Mouse (Mus musculus) megakaryocyte-erythroid progenitor cell, adult 5-6 weeks (primary cell): ENCODE results near the gene Tmem102. TPM values are rescaled to one million over a fixed set of nuclear protein-coding genes. Genes with fewer than 3 reads are reported as not detected.

Source experiments
- ATAC-seq: replicated peaks from 2 replicates; pipeline ENCODE4 v1.8.0; 2016; ENCODE audit warnings: mild to moderate bottlenecking, inconsistent platforms; ENCODE audit not compliant: severe bottlenecking, poor library complexity, low FRiP score, low TSS enrichment
- total RNA-seq, 2 experiments: library from RNA; stranded (forward) in 1 of 2; stranded (reverse) in 1 of 2; fragments of 200-1000, 215-1000 nt in 1 of 2; fragments of >200 nt in 1 of 2; fragmentation: Nextera tagmentation in 1 of 2; gene quantifications; 2 replicates each; pipeline ENCODE4 v1.2.3; 2014 to 2017

Gene Tmem102
- total RNA-seq, 2 experiments from 2014 or later: not detected

- ATAC-seq: no peak
Measured at GRCm38 (mm10) chr11:69763551-69763950, 41.9 kb downstream of the Tmem102 start.

- ATAC-seq: no peak
Measured at GRCm38 (mm10) chr11:69761868-69762267, 43.6 kb downstream of the Tmem102 start, which contains the start of gene Slc35g3. TSS of gene Slc35g3 (minus strand) at chr11:69761968.

- no peak for ATAC-seq
Measured at GRCm38 (mm10) chr11:69760901-69761200, 44.6 kb downstream of the Tmem102 start.

- ATAC-seq: no peak
Measured at GRCm38 (mm10) chr11:69760160-69760900, 45.1 kb downstream of the Tmem102 start.

- ATAC-seq: peak; percentile 68
Measured at GRCm38 (mm10) chr11:69758971-69759721, 46.3 kb downstream of the Tmem102 start.

- peak; percentile 77 for ATAC-seq
Measured at GRCm38 (mm10) chr11:69758478-69758970, 46.9 kb downstream of the Tmem102 start, which contains the start of gene Polr2a. TSS of gene Polr2a (minus strand) at chr11:69758637.

GRCm38 (mm10) chr11:69758090-69758456, 47.4 kb downstream of the Tmem102 start:
- peak; percentile 60 for ATAC-seq

GRCm38 (mm10) chr11:69757303-69758089, 47.9 kb downstream of the Tmem102 start:
- ATAC-seq: 0 out of 2 replicates have a peak, but pooled peaks have one; percentile 0

- no peak for ATAC-seq
Measured at GRCm38 (mm10) chr11:69754701-69755100, 50.7 kb downstream of the Tmem102 start.

GRCm38 (mm10) chr11:69754233-69754632, 51.2 kb downstream of the Tmem102 start:
- ATAC-seq: no peak

Other genes with a start within 250 kb of the Tmem102 start
Only the 30 nearest of the 45 such genes appear.
- 0.45 TPM in 1 of 2 replicates, not detected in the other for gene Sox15, start 150.3 kb downstream of the Tmem102 start, total RNA-seq (2014; fragmentation: Nextera tagmentation)
- not detected in 2 replicates for gene Sox15, start 150.3 kb downstream of the Tmem102 start, total RNA-seq (2017)
- gene Mpdu1, start 143.0 kb downstream of the Tmem102 start, total RNA-seq (2014; fragmentation: Nextera tagmentation): 47.6 and 58.3 TPM in 2 replicates
- 40.6 and 41.1 TPM in 2 replicates for gene Mpdu1, start 143.0 kb downstream of the Tmem102 start, total RNA-seq (2017)
- gene Cd68, start 139.5 kb downstream of the Tmem102 start, total RNA-seq (2014; fragmentation: Nextera tagmentation): 5.1 and 6.3 TPM in 2 replicates
- 3.4 and 6.5 TPM in 2 replicates for gene Cd68, start 139.5 kb downstream of the Tmem102 start, total RNA-seq (2017)
- 918 and 983 TPM in 2 replicates for gene Eif4a1, start 133.2 kb downstream of the Tmem102 start, total RNA-seq (2014; fragmentation: Nextera tagmentation)
- gene Eif4a1, start 133.2 kb downstream of the Tmem102 start, total RNA-seq (2017): 973 and 1,155 TPM in 2 replicates
- 96.1 and 117 TPM in 2 replicates for gene Senp3, start 123.5 kb downstream of the Tmem102 start, total RNA-seq (2014; fragmentation: Nextera tagmentation)
- 98.4 and 120 TPM in 2 replicates for gene Senp3, start 123.5 kb downstream of the Tmem102 start, total RNA-seq (2017)
- gene Tnfsf13, start 119.8 kb downstream of the Tmem102 start, total RNA-seq (2014; fragmentation: Nextera tagmentation): 5.0 and 6.5 TPM in 2 replicates
- 11.7 and 23.0 TPM in 2 replicates for gene Tnfsf13, start 119.8 kb downstream of the Tmem102 start, total RNA-seq (2017)
- 4.7 TPM in 1 of 2 replicates, not detected in the other for gene Tnfsf12, start 109.8 kb downstream of the Tmem102 start, total RNA-seq (2014; fragmentation: Nextera tagmentation)
- gene Tnfsf12, start 109.8 kb downstream of the Tmem102 start, total RNA-seq (2017): 0.47 TPM in 1 of 2 replicates, not detected in the other
- gene Tnfsfm13, start 109.5 kb downstream of the Tmem102 start, total RNA-seq (2014; fragmentation: Nextera tagmentation): 0.20 TPM in 1 of 2 replicates, not detected in the other
- 0.80 and 1.4 TPM in 2 replicates for gene Tnfsfm13, start 109.5 kb downstream of the Tmem102 start, total RNA-seq (2017)
- gene Polr2a, start 47.0 kb downstream of the Tmem102 start, total RNA-seq (2014; fragmentation: Nextera tagmentation): 106 TPM in 2 replicates
- gene Polr2a, start 47.0 kb downstream of the Tmem102 start, total RNA-seq (2017): 11.9 and 26.6 TPM in 2 replicates
- gene Slc35g3, start 43.7 kb downstream of the Tmem102 start, total RNA-seq (2014; fragmentation: Nextera tagmentation): not detected in 2 replicates
- not detected in 2 replicates for gene Slc35g3, start 43.7 kb downstream of the Tmem102 start, total RNA-seq (2017)
- 2.8 and 4.0 TPM in 2 replicates for gene Zbtb4, start 39.7 kb downstream of the Tmem102 start, total RNA-seq (2014; fragmentation: Nextera tagmentation)
- 1.1 and 2.1 TPM in 2 replicates for gene Zbtb4, start 39.7 kb downstream of the Tmem102 start, total RNA-seq (2017)
- gene Chrnb1, start 9.7 kb downstream of the Tmem102 start, total RNA-seq (2014; fragmentation: Nextera tagmentation): 2.3 TPM in 1 of 2 replicates, not detected in the other
- 0.28 and 1.9 TPM in 2 replicates for gene Chrnb1, start 9.7 kb downstream of the Tmem102 start, total RNA-seq (2017)
- gene Fgf11, start 3.8 kb downstream of the Tmem102 start, total RNA-seq (2014; fragmentation: Nextera tagmentation): 0.57 and 0.63 TPM in 2 replicates
- gene Fgf11, start 3.8 kb downstream of the Tmem102 start, total RNA-seq (2017): 2.3 TPM in 1 of 2 replicates, not detected in the other
- gene Gm39566, start 9.7 kb upstream of the Tmem102 start, total RNA-seq (2014; fragmentation: Nextera tagmentation): not detected in 2 replicates
- not detected in 2 replicates for gene Gm39566, start 9.7 kb upstream of the Tmem102 start, total RNA-seq (2017)
- gene Spem2, start 12.8 kb upstream of the Tmem102 start, total RNA-seq (2014; fragmentation: Nextera tagmentation): not detected in 2 replicates
- gene Spem2, start 12.8 kb upstream of the Tmem102 start, total RNA-seq (2017): not detected in 2 replicates
- gene Spem1, start 16.6 kb upstream of the Tmem102 start, total RNA-seq (2014; fragmentation: Nextera tagmentation): not detected in 2 replicates
- not detected in 2 replicates for gene Spem1, start 16.6 kb upstream of the Tmem102 start, total RNA-seq (2017)
- 7.9 and 8.3 TPM in 2 replicates for gene Nlgn2, start 32.2 kb upstream of the Tmem102 start, total RNA-seq (2014; fragmentation: Nextera tagmentation)
- gene Nlgn2, start 32.2 kb upstream of the Tmem102 start, total RNA-seq (2017): 2.9 and 3.8 TPM in 2 replicates
- 166 and 210 TPM in 2 replicates for gene Tmem256, start 32.9 kb upstream of the Tmem102 start, total RNA-seq (2014; fragmentation: Nextera tagmentation)
- gene Tmem256, start 32.9 kb upstream of the Tmem102 start, total RNA-seq (2017): 64.8 and 66.7 TPM in 2 replicates
- 54.7 and 61.3 TPM in 2 replicates for gene Plscr3, start 40.8 kb upstream of the Tmem102 start, total RNA-seq (2014; fragmentation: Nextera tagmentation)
- 14.5 and 14.8 TPM in 2 replicates for gene Plscr3, start 40.8 kb upstream of the Tmem102 start, total RNA-seq (2017)
- 0.48 TPM in 1 of 2 replicates, not detected in the other for gene Tnk1, start 53.1 kb upstream of the Tmem102 start, total RNA-seq (2014; fragmentation: Nextera tagmentation)
- gene Tnk1, start 53.1 kb upstream of the Tmem102 start, total RNA-seq (2017): 0.34 TPM in 1 of 2 replicates, not detected in the other
- not detected in 2 replicates for gene Tmem95, start 72.4 kb upstream of the Tmem102 start, total RNA-seq (2014; fragmentation: Nextera tagmentation)
- not detected in 2 replicates for gene Tmem95, start 72.4 kb upstream of the Tmem102 start, total RNA-seq (2017)
- gene Kctd11, start 75.8 kb upstream of the Tmem102 start, total RNA-seq (2014; fragmentation: Nextera tagmentation): 0.54 and 0.79 TPM in 2 replicates
- 1.3 TPM in 1 of 2 replicates, not detected in the other for gene Kctd11, start 75.8 kb upstream of the Tmem102 start, total RNA-seq (2017)
- gene Acap1, start 89.9 kb upstream of the Tmem102 start, total RNA-seq (2014; fragmentation: Nextera tagmentation): 52.7 and 59.4 TPM in 2 replicates
- 40.3 and 55.2 TPM in 2 replicates for gene Acap1, start 89.9 kb upstream of the Tmem102 start, total RNA-seq (2017)
- 2.4 and 4.0 TPM in 2 replicates for gene 2810408A11Rik, start 95.4 kb upstream of the Tmem102 start, total RNA-seq (2014; fragmentation: Nextera tagmentation)
- 3.4 and 4.1 TPM in 2 replicates for gene 2810408A11Rik, start 95.4 kb upstream of the Tmem102 start, total RNA-seq (2017)
- gene Neurl4, start 95.4 kb upstream of the Tmem102 start, total RNA-seq (2014; fragmentation: Nextera tagmentation): 31.7 and 51.2 TPM in 2 replicates
- gene Neurl4, start 95.4 kb upstream of the Tmem102 start, total RNA-seq (2017): 27.9 and 64.3 TPM in 2 replicates
- gene Gps2, start 108.3 kb upstream of the Tmem102 start, total RNA-seq (2014; fragmentation: Nextera tagmentation): 155 and 190 TPM in 2 replicates
- 53.7 and 106 TPM in 2 replicates for gene Gps2, start 108.3 kb upstream of the Tmem102 start, total RNA-seq (2017)
- 1,285 and 1,514 TPM in 2 replicates for gene Eif5a, start 116.3 kb upstream of the Tmem102 start, total RNA-seq (2014; fragmentation: Nextera tagmentation)
- gene Eif5a, start 116.3 kb upstream of the Tmem102 start, total RNA-seq (2017): 1,032 and 1,474 TPM in 2 replicates
- gene Ybx2, start 130.2 kb upstream of the Tmem102 start, total RNA-seq (2014; fragmentation: Nextera tagmentation): 2.2 TPM in 1 of 2 replicates, not detected in the other
- gene Ybx2, start 130.2 kb upstream of the Tmem102 start, total RNA-seq (2017): not detected in 2 replicates
- 0.15 and 5.2 TPM in 2 replicates for gene Slc2a4, start 142.6 kb upstream of the Tmem102 start, total RNA-seq (2014; fragmentation: Nextera tagmentation)
- 0.19 and 0.88 TPM in 2 replicates for gene Slc2a4, start 142.6 kb upstream of the Tmem102 start, total RNA-seq (2017)
- not detected in 2 replicates for gene Cldn7, start 159.2 kb upstream of the Tmem102 start, total RNA-seq (2014; fragmentation: Nextera tagmentation)
- gene Cldn7, start 159.2 kb upstream of the Tmem102 start, total RNA-seq (2017): not detected in 2 replicates